ENCODE assay signal across 29 mouse cellular contexts in genomic region chr5:89090131-89090530, GRCm38 (mm10).
DNase-seq lines count a peak whose midpoint lies in the region; ATAC-seq and TF ChIP-seq lines count a peak whose summit lies in the region.
"Had no signal": no experiment of that assay in that cellular context is flagged by ENCODE, and none has a peak within 500 bp of the region (broad histone marks: within the 10 kb centered on the region; RNA-seq: fewer than 3 reads in every experiment).

No protein-coding gene starts in this region.

- no peak overlapping the region for H3K4me2 ChIP-seq in stomach, postnatal 0 days (replicated peaks; ENCODE audit: low read depth)
- H3K4me2 ChIP-seq in intestine, embryonic 16.5 days (ENCODE audit: low read depth, low read length), result no peak overlapping the region
- H3K4me2 ChIP-seq: heart, embryonic 13.5 days; hindbrain, embryonic 15.5 days; liver, embryonic 13.5 days; midbrain, embryonic 15.5 days had no signal

- ATAC-seq in stomach, postnatal 0 days (ENCODE audit: low FRiP score, low TSS enrichment), result no peak
- ATAC-seq in intestine, embryonic 16.5 days, result no peak
- ATAC-seq: forebrain, embryonic 16.5 days; midbrain, embryonic 15.5 days had no signal

- no peak overlapping the region for H3K9ac ChIP-seq in stomach, postnatal 0 days (ENCODE audit: low read length)
- H3K9ac ChIP-seq in intestine, embryonic 16.5 days (ENCODE audit: low read depth, low read length), result no peak overlapping the region
- H3K9ac ChIP-seq: heart, embryonic 13.5 days; hindbrain, embryonic 15.5 days; liver, embryonic 13.5 days; midbrain, embryonic 15.5 days had no signal

- DNase-seq in spleen, adult 2 months (ENCODE audit: low read depth in 1 of 2, low spot score in 2 of 2), result peak; percentile 3 to 7
- DNase-seq in spleen, postnatal 10 days (ENCODE audit: low spot score in 2 of 2), result no peak
- peak; percentile 74 for DNase-seq in T-cell, adult 2 months (ENCODE audit: low spot score)
- peak; percentile 33 for DNase-seq in thymus, postnatal 0 days (ENCODE audit: low spot score)
- no peak for DNase-seq in stomach, postnatal 0 days (ENCODE audit: low spot score)
- DNase-seq: adrenal gland, adult 2 months; adrenal gland, postnatal 36 days; B cell, adult 2 months; cerebellum, adult 18-20 months; cerebellum, postnatal 14 days; gastrocnemius, adult 2 months; gastrocnemius, postnatal 36 days; heart, adult 2 months; heart, postnatal 10 days; kidney, adult 2 months; kidney, postnatal 36 days; layer of hippocampus, postnatal 36 days; left cerebral cortex, postnatal 4 days; liver, embryonic 13.5 days; lung, adult 2 months; lung, postnatal 10 days had no signal

- no peak overlapping the region for H3K27ac ChIP-seq in spleen, adult 2 months (ENCODE audit: insufficient read depth, low read length)
- no peak overlapping the region for H3K27ac ChIP-seq in stomach, postnatal 0 days (replicated peaks)
- no peak overlapping the region for H3K27ac ChIP-seq in intestine, embryonic 16.5 days (ENCODE audit: low read length)
- H3K27ac ChIP-seq: gastrocnemius, adult 2 months; heart, adult 2 months; heart, embryonic 13.5 days; hindbrain, embryonic 10.5 days; hindbrain, embryonic 15.5 days; liver, embryonic 13.5 days; macrophage; midbrain, embryonic 15.5 days had no signal

- no peaks in the 10 kb centered on the region for H3K27me3 ChIP-seq in spleen, adult 2 months (ENCODE audit: control insufficient read depth, insufficient read depth, low read length)
- no peaks in the 10 kb centered on the region for H3K27me3 ChIP-seq in stomach, postnatal 0 days (ENCODE audit: control insufficient read depth, insufficient read depth, low read length)
- H3K27me3 ChIP-seq in intestine, embryonic 16.5 days (replicated peaks; ENCODE audit: control insufficient read depth, insufficient read depth, low read length), result no peaks in the 10 kb centered on the region
- H3K27me3 ChIP-seq: heart, embryonic 13.5 days; hindbrain, embryonic 15.5 days; liver, embryonic 13.5 days; midbrain, embryonic 15.5 days had no signal

- TF ChIP-seq CTCF in spleen, adult 2 months (IDR thresholded peaks at IDR 0.05; ENCODE audit: extremely low read depth, insufficient read depth, insufficient read length, insufficient replicate concordance), result no peak
- TF ChIP-seq CTCF in stomach, postnatal 0 days (IDR thresholded peaks at IDR 0.05; ENCODE audit: low read depth), result no peak

- H3K4me1 ChIP-seq in spleen, adult 2 months (ENCODE audit: control insufficient read depth, insufficient read depth, insufficient read length), result no peaks in the 10 kb centered on the region
- no peaks in the 10 kb centered on the region for H3K4me1 ChIP-seq in stomach, postnatal 0 days (replicated peaks; ENCODE audit: control insufficient read depth, insufficient read depth)
- H3K4me1 ChIP-seq in intestine, embryonic 16.5 days (ENCODE audit: control insufficient read depth, insufficient read depth, low read length), result no peaks in the 10 kb centered on the region
- H3K4me1 ChIP-seq: hindbrain, embryonic 10.5 days; liver, embryonic 13.5 days; midbrain, embryonic 15.5 days had no signal

- TF ChIP-seq POLR2A in spleen, adult 2 months (IDR thresholded peaks at IDR 0.05; ENCODE audit: low read depth, low read length), result no peak

- no peak for TF ChIP-seq EP300 in stomach, postnatal 0 days (optimal IDR thresholded peaks at IDR 0.05)

- H3K9me3 ChIP-seq in stomach, postnatal 0 days (ENCODE audit: control insufficient read depth, low read length), result no peaks in the 10 kb centered on the region
- H3K9me3 ChIP-seq in intestine, embryonic 16.5 days (ENCODE audit: control insufficient read depth, low read length), result no peaks in the 10 kb centered on the region
- H3K9me3 ChIP-seq: heart, embryonic 13.5 days; hindbrain, embryonic 10.5 days; hindbrain, embryonic 15.5 days; liver, embryonic 13.5 days; midbrain, embryonic 15.5 days had no signal

- H3K36me3 ChIP-seq in spleen, adult 2 months (ENCODE audit: control insufficient read depth, insufficient read depth, low read length), result no peaks in the 10 kb centered on the region
- H3K36me3 ChIP-seq in stomach, postnatal 0 days (ENCODE audit: control insufficient read depth, insufficient read depth, low read length), result no peaks in the 10 kb centered on the region
- no peaks in the 10 kb centered on the region for H3K36me3 ChIP-seq in intestine, embryonic 16.5 days (ENCODE audit: control insufficient read depth, insufficient read depth, low read length)
- H3K36me3 ChIP-seq: heart, embryonic 13.5 days; hindbrain, embryonic 10.5 days; hindbrain, embryonic 15.5 days; liver, embryonic 13.5 days; midbrain, embryonic 15.5 days had no signal

- no peak overlapping the region for H3K4me3 ChIP-seq in spleen, adult 2 months (ENCODE audit: extremely low read depth, insufficient read depth, insufficient read length)
- H3K4me3 ChIP-seq in stomach, postnatal 0 days (ENCODE audit: low read depth, low read length), result no peak overlapping the region
- H3K4me3 ChIP-seq in intestine, embryonic 16.5 days (ENCODE audit: low read length), result no peak overlapping the region
- H3K4me3 ChIP-seq: erythroblast, embryonic 14.5 days; gastrocnemius, adult 2 months; heart, adult 2 months; heart, embryonic 13.5 days; hindbrain, embryonic 10.5 days; hindbrain, embryonic 15.5 days; liver, embryonic 13.5 days; midbrain, embryonic 15.5 days had no signal

- WGBS in spleen, adult 2 months, result 62% methylated on average over 3 of the region's 3 CpGs
- 82% methylated on average over 3 of the region's 3 CpGs for WGBS in stomach, postnatal 0 days
- WGBS in intestine, embryonic 16.5 days, result 90% methylated on average over 3 of the region's 3 CpGs

Comparison
In these comparisons a context has a peak if more than half of its experiments do, and no peak if none do; other contexts are left out.
1. DNase-seq: peak in spleen, adult 2 months (2 of 2), T-cell, adult 2 months (single experiment) and thymus, postnatal 0 days (single experiment); none in spleen, postnatal 10 days (0 of 2) and stomach, postnatal 0 days (single experiment).